Mouse (Mus musculus): ENCODE measurements at regions not wholly inside any gene's neighbourhood (a gene's known extent, or its start where the extent isn't known, plus 50 kb on each side); places are given as distances from the start of the nearest gene placed in this dataset.

DNA sequence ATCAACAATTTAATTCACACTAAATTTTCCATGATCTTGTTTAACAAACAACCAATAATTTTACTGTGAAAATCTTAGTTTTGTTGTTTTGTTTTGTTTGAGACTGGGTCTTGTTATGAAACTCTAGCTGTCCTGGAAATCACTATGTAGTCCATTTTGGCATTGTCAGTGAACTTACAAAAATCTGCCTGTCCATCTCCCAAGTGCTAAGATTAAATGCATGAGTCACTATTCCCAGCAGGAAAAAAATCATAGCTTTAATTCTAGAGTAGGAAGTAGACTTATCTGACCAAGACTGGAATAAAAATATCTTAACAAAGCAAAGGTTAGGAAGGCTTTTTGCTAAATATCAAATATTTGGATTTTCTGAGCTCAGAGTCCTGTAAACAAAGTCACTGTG, 461.8 kb downstream of the Brinp3 start:
- TF ChIP-seq POLR2A (IDR thresholded peaks at IDR 0.05; ENCODE audit: extremely low read depth, insufficient read depth, low read length) (no peak), CTCF (IDR thresholded peaks at IDR 0.05; ENCODE audit: low read depth, low read length) (no peak)

Data from liver, adult 2 months (tissue).